Mouse (Mus musculus): ENCODE results near the gene Tnfaip6.

Tnfaip6 gene

GRCm38 (mm10) chr2:52053502-52053901 lies 15.7 kb downstream of the Tnfaip6 start:
- no peak for DNase-seq (ENCODE audit: low spot score)

- DNase-seq (ENCODE audit: low spot score), result no peak
Measured at GRCm38 (mm10) chr2:52055616-52056015, 17.8 kb downstream of the Tnfaip6 start.

GRCm38 (mm10) chr2:52057099-52057498 lies 19.3 kb downstream of the Tnfaip6 start:
- DNase-seq (ENCODE audit: low spot score), result no peak

GRCm38 (mm10) chr2:52057681-52058080 lies 19.9 kb downstream of the Tnfaip6 start:
- no peak for DNase-seq (ENCODE audit: low spot score)

GRCm38 (mm10) chr2:52068641-52069040 lies 30.8 kb downstream of the Tnfaip6 start:
- no peak for DNase-seq (ENCODE audit: low spot score)

- DNase-seq (ENCODE audit: low spot score), result no peak
Measured at GRCm38 (mm10) chr2:52070816-52071215, 33.0 kb downstream of the Tnfaip6 start.

- no peak for DNase-seq (ENCODE audit: low spot score)
Measured at GRCm38 (mm10) chr2:52071241-52071991, 33.6 kb downstream of the Tnfaip6 start.

GRCm38 (mm10) chr2:52072065-52072490 lies 34.3 kb downstream of the Tnfaip6 start:
- DNase-seq (ENCODE audit: low spot score), result no peak

GRCm38 (mm10) chr2:52072491-52073140 lies 34.8 kb downstream of the Tnfaip6 start, which contains the start of gene Rif1:
Gene Rif1 (plus strand): TSS chr2:52072832.
- peak; percentile 47 for DNase-seq (ENCODE audit: low spot score)

- no peak for DNase-seq (ENCODE audit: low spot score)
Measured at GRCm38 (mm10) chr2:52073141-52073904, 35.5 kb downstream of the Tnfaip6 start.

GRCm38 (mm10) chr2:52078666-52079065 lies 40.9 kb downstream of the Tnfaip6 start:
- DNase-seq (ENCODE audit: low spot score), result no peak

GRCm38 (mm10) chr2:52084013-52084412 lies 46.2 kb downstream of the Tnfaip6 start:
- DNase-seq (ENCODE audit: low spot score), result no peak

- no peak for DNase-seq (ENCODE audit: low spot score)
Measured at GRCm38 (mm10) chr2:52084571-52084970, 46.8 kb downstream of the Tnfaip6 start.
